In the genomic region with DNA sequence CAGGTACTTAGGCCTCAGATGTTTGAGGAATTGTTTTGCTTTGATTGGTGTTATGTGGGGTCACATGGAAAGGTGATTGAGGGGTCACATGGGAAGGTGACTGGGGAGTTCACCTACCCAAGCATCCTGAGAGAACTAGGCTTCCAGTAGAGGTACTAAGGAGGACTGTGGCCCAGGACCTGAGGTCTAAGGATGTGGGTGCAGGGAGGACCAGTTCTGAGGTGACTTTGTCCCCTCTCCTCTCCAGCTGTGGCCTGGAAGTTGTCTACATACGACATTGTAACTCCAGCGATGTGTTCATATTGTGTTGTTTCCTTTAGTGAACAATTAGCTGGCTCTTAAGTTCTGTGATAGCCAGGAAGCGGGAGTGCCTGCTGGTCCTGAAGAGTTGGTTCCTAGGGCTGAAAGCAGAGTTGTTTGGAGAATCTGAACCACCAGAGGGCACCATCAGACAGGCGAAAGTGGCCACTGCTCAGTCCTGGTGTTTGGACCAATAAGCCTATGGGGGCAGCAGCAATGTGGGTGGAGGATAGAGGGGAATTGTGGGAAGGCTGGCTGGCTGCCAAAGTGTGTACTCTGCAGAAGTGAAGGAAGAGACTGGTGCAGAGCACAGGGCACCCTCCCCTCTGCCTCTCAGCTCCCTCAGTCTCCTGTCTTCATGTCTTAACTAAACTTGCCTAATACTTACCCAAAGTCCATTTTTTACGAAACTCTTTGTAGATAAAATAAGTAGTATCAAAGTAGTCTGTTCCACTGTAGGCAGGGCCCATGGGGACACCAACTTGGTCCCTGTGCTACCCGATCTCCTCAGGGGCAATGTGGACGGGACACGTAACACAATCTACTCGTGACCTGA, we compare ENCODE assay signal across 8 mouse cellular contexts. TPM values are rescaled to one million over a fixed set of nuclear protein-coding genes. Genes with fewer than 3 reads are reported as not detected.
A peak's percentile ranks its signal among the peaks of the same experiment; 100 is the strongest.
DNase-seq lines count a peak whose midpoint lies in the region; ATAC-seq lines count a peak whose summit lies in the region.

No protein-coding gene starts in this region.

- H3K27ac ChIP-seq in embryonic facial prominence, embryonic 15.5 days (replicated peaks) = no peak overlapping the region; the same call in 1 of the 2 replicates
- no peak overlapping the region for H3K27ac ChIP-seq in heart, embryonic 12.5 days (ENCODE audit: poor library complexity, severe bottlenecking)
- no peak overlapping the region for H3K27ac ChIP-seq in kidney, embryonic 16.5 days (ENCODE audit: low read length)

- no peaks in the 10 kb centered on the region for H3K36me3 ChIP-seq in embryonic facial prominence, embryonic 15.5 days
- H3K36me3 ChIP-seq in heart, embryonic 12.5 days = no peaks in the 10 kb centered on the region
- no peaks in the 10 kb centered on the region for H3K36me3 ChIP-seq in kidney, embryonic 16.5 days (ENCODE audit: insufficient read depth, low read length)

- no peak overlapping the region for H3K4me3 ChIP-seq in embryonic facial prominence, embryonic 15.5 days (replicated peaks)
- H3K4me3 ChIP-seq in heart, embryonic 12.5 days = no peak overlapping the region
- no peak overlapping the region for H3K4me3 ChIP-seq in kidney, embryonic 16.5 days (ENCODE audit: low read length)

- no peak overlapping the region for H3K9ac ChIP-seq in embryonic facial prominence, embryonic 15.5 days
- H3K9ac ChIP-seq in heart, embryonic 12.5 days = no peak overlapping the region
- no peak overlapping the region for H3K9ac ChIP-seq in kidney, embryonic 16.5 days (replicated peaks; ENCODE audit: low read length)

- H3K27me3 ChIP-seq in embryonic facial prominence, embryonic 15.5 days = no peaks in the 10 kb centered on the region
- H3K27me3 ChIP-seq in heart, embryonic 12.5 days (replicated peaks) = 0 out of 2 replicates have a peak, but pooled peaks cover 5% of the 10 kb centered on the region
- H3K27me3 ChIP-seq in kidney, embryonic 16.5 days (ENCODE audit: insufficient read depth, low read length) = no peaks in the 10 kb centered on the region

- H3K4me1 ChIP-seq in embryonic facial prominence, embryonic 15.5 days = peaks cover 16% of the 10 kb centered on the region; the same call in 1 of the 2 replicates
- peaks cover 4% of the 10 kb centered on the region; the same call in 1 of the 2 replicates for H3K4me1 ChIP-seq in heart, embryonic 12.5 days (replicated peaks)
- H3K4me1 ChIP-seq in kidney, embryonic 16.5 days (ENCODE audit: insufficient read depth, low read length) = no peaks in the 10 kb centered on the region

- WGBS in embryonic facial prominence, embryonic 15.5 days = 50% methylated on average over 9 of the region's 9 CpGs
- 50% methylated on average over 9 of the region's 9 CpGs for WGBS in heart, embryonic 12.5 days
- 50% methylated on average over 9 of the region's 9 CpGs for WGBS in kidney, embryonic 16.5 days

- H3K9me3 ChIP-seq in embryonic facial prominence, embryonic 15.5 days (replicated peaks) = no peaks in the 10 kb centered on the region
- no peaks in the 10 kb centered on the region for H3K9me3 ChIP-seq in heart, embryonic 12.5 days (replicated peaks)
- no peaks in the 10 kb centered on the region for H3K9me3 ChIP-seq in kidney, embryonic 16.5 days (ENCODE audit: low read length)

- peak; percentile 83 for ATAC-seq in embryonic facial prominence, embryonic 15.5 days (ENCODE audit: insufficient number of reproducible peaks, low FRiP score, low TSS enrichment, low read depth)
- ATAC-seq in heart, embryonic 12.5 days (ENCODE audit: insufficient number of reproducible peaks, low FRiP score) = peak; percentile 79
- ATAC-seq in kidney, embryonic 16.5 days (ENCODE audit: low FRiP score, low TSS enrichment) = peak; percentile 92
- ATAC-seq in monocyte, adult 5-6 weeks (replicated peaks; ENCODE audit: insufficient number of reproducible peaks, low FRiP score, low TSS enrichment, poor library complexity, severe bottlenecking) = peak; percentile 78

- peak; percentile 96 for DNase-seq in 416B (ENCODE audit: low read depth)
- DNase-seq in adrenal gland, postnatal 4 days (ENCODE audit: low spot score in 2 of 2) = peak; percentile 78 to 79
- DNase-seq in liver = peak; percentile 80
- peak; percentile 76 to 87 for DNase-seq in spleen, postnatal 4 days (ENCODE audit: low spot score in 2 of 2)

- H3K4me2 ChIP-seq in embryonic facial prominence, embryonic 15.5 days (replicated peaks) = no peak overlapping the region
- no peak overlapping the region for H3K4me2 ChIP-seq in heart, embryonic 12.5 days
- H3K4me2 ChIP-seq in kidney, embryonic 16.5 days (replicated peaks; ENCODE audit: low read depth, low read length) = no peak overlapping the region

RNA-seq across cellular contexts. Expression of a gene that starts 11.3 kb away (rescaled TPM):
- total RNA-seq in adrenal gland, postnatal 4 days (2021) = under 1 TPM; 0.22 to 0.37 TPM
- not detected in 2 replicates for polyA plus RNA-seq in embryonic facial prominence, embryonic 15.5 days (2015; fragmentation: Nextera tagmentation; extraction: Ambion mirVana)
- polyA plus RNA-seq in heart, embryonic 12.5 days (2016; fragmentation: Nextera tagmentation; extraction: Ambion mirVana) = not detected in 2 replicates
- not detected in 2 replicates for polyA plus RNA-seq in kidney, embryonic 16.5 days (2015; fragmentation: Nextera tagmentation; extraction: Ambion mirVana)
- 1.9 to 6.2 TPM (median 3.1 TPM) in 3 replicates for total RNA-seq in monocyte, adult 5-6 weeks (2017)

RNA-seq across cellular contexts. Expression of a gene that starts 56.7 kb away (rescaled TPM):
- total RNA-seq in adrenal gland, postnatal 4 days (2021) = 100 to 1,000 TPM; 158 to 160 TPM
- polyA plus RNA-seq in embryonic facial prominence, embryonic 15.5 days (2015; fragmentation: Nextera tagmentation; extraction: Ambion mirVana) = 51.4 and 61.1 TPM in 2 replicates
- polyA plus RNA-seq in heart, embryonic 12.5 days (2016; fragmentation: Nextera tagmentation; extraction: Ambion mirVana) = 57.1 and 60.7 TPM in 2 replicates
- 70.1 and 76.9 TPM in 2 replicates for polyA plus RNA-seq in kidney, embryonic 16.5 days (2015; fragmentation: Nextera tagmentation; extraction: Ambion mirVana)
- total RNA-seq in monocyte, adult 5-6 weeks (2017) = 0.29 TPM in 1 of 3 replicates, not detected in the others
